8 mouse cellular contexts compared by ENCODE assay signal in genomic region chr11:118197508-118198295, GRCm38 (mm10). TPM values are rescaled to one million over a fixed set of nuclear protein-coding genes. Genes with fewer than 3 reads are reported as not detected.
A peak's percentile ranks its signal among the peaks of the same experiment; 100 is the strongest.
DNase-seq lines count a peak whose midpoint lies in the region; ATAC-seq lines count a peak whose summit lies in the region.

No protein-coding gene starts in this region.

- H3K27me3 ChIP-seq in kidney, embryonic 15.5 days = no peaks in the 10 kb centered on the region
- no peaks in the 10 kb centered on the region for H3K27me3 ChIP-seq in limb, embryonic 15.5 days

- H3K36me3 ChIP-seq in kidney, embryonic 15.5 days = no peaks in the 10 kb centered on the region
- H3K36me3 ChIP-seq in limb, embryonic 15.5 days = no peaks in the 10 kb centered on the region

- H3K4me2 ChIP-seq in kidney, embryonic 15.5 days = peak overlapping the region; percentile 39
- peak overlapping the region; percentile 21 for H3K4me2 ChIP-seq in limb, embryonic 15.5 days

- H3K4me3 ChIP-seq in kidney, embryonic 15.5 days (replicated peaks) = no peak overlapping the region
- no peak overlapping the region for H3K4me3 ChIP-seq in limb, embryonic 15.5 days

- no peak for ATAC-seq in kidney, embryonic 15.5 days (replicated peaks; ENCODE audit: low FRiP score)
- ATAC-seq in limb, embryonic 15.5 days (ENCODE audit: insufficient number of reproducible peaks, low FRiP score, low TSS enrichment, low read depth) = no peak
- no peak for ATAC-seq in megakaryocyte progenitor cell, adult 5-6 weeks (replicated peaks; ENCODE audit: poor library complexity)

- peak overlapping the region; percentile 9; the same call in 1 of the 2 replicates for H3K9ac ChIP-seq in kidney, embryonic 15.5 days
- no peak overlapping the region for H3K9ac ChIP-seq in limb, embryonic 15.5 days

- peaks cover 91% of the 10 kb centered on the region for H3K4me1 ChIP-seq in kidney, embryonic 15.5 days
- H3K4me1 ChIP-seq in limb, embryonic 15.5 days = peaks cover 82% of the 10 kb centered on the region

- WGBS in kidney, embryonic 15.5 days = 36% methylated on average over 13 of the region's 13 CpGs
- WGBS in limb, embryonic 15.5 days = 36% methylated on average over 13 of the region's 13 CpGs

- H3K27ac ChIP-seq in kidney, embryonic 15.5 days = peak overlapping the region; percentile 49
- H3K27ac ChIP-seq in limb, embryonic 15.5 days = peak overlapping the region; percentile 67

- peak; percentile 93 for DNase-seq in heart, adult 11 months
- no peak for DNase-seq in heart, adult 8-10 months (ENCODE audit: low spot score)
- peak; percentile 97 to 98 for DNase-seq in cerebellum, postnatal 10 days
- DNase-seq in gastrocnemius, postnatal 10 days = peak; percentile 49
- DNase-seq in right cerebral cortex, postnatal 10 days (ENCODE audit: low spot score in 2 of 2) = peak; percentile 82 to 86

- no peaks in the 10 kb centered on the region for H3K9me3 ChIP-seq in kidney, embryonic 15.5 days (replicated peaks)
- H3K9me3 ChIP-seq in limb, embryonic 15.5 days = no peaks in the 10 kb centered on the region

RNA-seq across cellular contexts. Expression of gene Cyth1, which starts 50.7 kb away (rescaled TPM):
- total RNA-seq in heart, adult 8-10 months (2022) = 10 to 100 TPM; 34.5 to 56.9 (median 50.9) TPM
- total RNA-seq in gastrocnemius, postnatal 10 days (2021) = 10 to 100 TPM; 26.4 to 30.7 TPM
- polyA plus RNA-seq in kidney, embryonic 15.5 days (2015; fragmentation: Nextera tagmentation; extraction: Ambion mirVana) = 16.4 and 16.5 TPM in 2 replicates
- 16.1 and 16.2 TPM in 2 replicates for polyA plus RNA-seq in limb, embryonic 15.5 days (2015; fragmentation: Nextera tagmentation; extraction: Ambion mirVana)
- 12.3 and 15.1 TPM in 2 replicates for total RNA-seq in megakaryocyte progenitor cell, adult 5-6 weeks (2015)
- total RNA-seq in megakaryocyte progenitor cell, adult 5-6 weeks (2017) = 45.5 and 56.3 TPM in 2 replicates
